Mouse (Mus musculus) neural tube, embryonic 12.5 days (tissue): ENCODE data around the gene Marcksl1. TPM values are rescaled to one million over a fixed set of nuclear protein-coding genes. Genes with fewer than 3 reads are reported as not detected.
"Not testable (repeated sequence)": the region's sequence is repeated elsewhere in the genome, so short reads cannot be mapped to it uniquely, and the experiment has no call there.

Source experiments
- ATAC-seq: fragments of 200-750 bp; cut with Nextera tagmentation; 2 replicates; pipeline ENCODE4 v1.8.0; 2017; ENCODE audit warnings: low read depth, mild to moderate bottlenecking, moderate TSS enrichment, moderate library complexity; ENCODE audit not compliant: low FRiP score
- H3K27ac ChIP-seq: fragments of 300-500 bp; sonication (generic); 2 replicates; pipeline ENCODE4 v1.5.1; 2016
- H3K27me3 ChIP-seq: fragments of 300-500 bp; sonication (generic); replicated peaks from 2 replicates; pipeline ENCODE4 v1.6.1; 2016; ENCODE audit warnings: mild to moderate bottlenecking
- H3K36me3 ChIP-seq: fragments of 300-500 bp; sonication (generic); 2 replicates; pipeline ENCODE4 v1.6.1; 2016; ENCODE audit warnings: mild to moderate bottlenecking
- H3K4me1 ChIP-seq: fragments of 300-500 bp; sonication (generic); 2 replicates; pipeline ENCODE4 v1.6.1; 2016
- H3K4me2 ChIP-seq: fragments of 300-500 bp; sonication (generic); replicated peaks from 2 replicates; pipeline ENCODE4 v1.6.1; 2016; ENCODE audit warnings: mild to moderate bottlenecking
- H3K4me3 ChIP-seq: fragments of 300-500 bp; sonication (generic); 2 replicates; pipeline ENCODE4 v1.5.1; 2016
- H3K9ac ChIP-seq: fragments of 300-500 bp; sonication (generic); 2 replicates; pipeline ENCODE4 v1.6.1; 2016; ENCODE audit warnings: mild to moderate bottlenecking
- H3K9me3 ChIP-seq: fragments of 300-500 bp; sonication (generic); 2 replicates; pipeline ENCODE4 v1.6.1; 2016; ENCODE audit warnings: mild to moderate bottlenecking
- WGBS: fragments of 180-500 bp; shearing (Covaris S2); methylation state at CpG from one replicate; pipeline ENCODE4 v1.1.7; 2016; 5-methylcytosine and 5-hydroxymethylcytosine counted together
- polyA plus RNA-seq: library from polyadenylated mRNA; unstranded; fragments of >200 nt; fragmentation: Nextera tagmentation; extraction: Ambion mirVana; gene quantifications from 2 replicates; pipeline ENCODE4 v1.2.1, GENCODE M21; 2016

Gene Marcksl1
- polyA plus RNA-seq, 1 experiment from 2014 or later, result 2,122 TPM

GRCm38 (mm10) chr4:129549306-129549705, 35.9 kb downstream of the Marcksl1 start:
- ATAC-seq, result no peak
- Histone ChIP-seq H3K4me1 (0 out of 2 replicates have a peak, but pooled peaks cover 3% of the 10 kb centered on the region), H3K27ac (no peak overlapping the region), H3K9ac (no peak overlapping the region), H3K4me2 (no peak overlapping the region), H3K9me3 (no peaks in the 10 kb centered on the region), H3K4me3 (no peak overlapping the region), H3K27me3 (no peaks in the 10 kb centered on the region), H3K36me3 (no peaks in the 10 kb centered on the region)
- 95% methylated on average over 2 of the region's 2 CpGs for WGBS

GRCm38 (mm10) chr4:129550295-129550694, 36.9 kb downstream of the Marcksl1 start:
- H3K9me3 ChIP-seq, result no peaks in the 10 kb centered on the region
- peaks cover under 1% of the 10 kb centered on the region; the same call in 1 of the 2 replicates for H3K4me1 ChIP-seq
- H3K4me3 ChIP-seq, result no peak overlapping the region
- H3K4me2 ChIP-seq, result no peak overlapping the region
- H3K27ac ChIP-seq, result no peak overlapping the region
- H3K9ac ChIP-seq, result no peak overlapping the region
- no peak for ATAC-seq
- H3K36me3 ChIP-seq, result no peaks in the 10 kb centered on the region
- WGBS, result 79% methylated on average over 1 of the region's 1 CpGs
- no peaks in the 10 kb centered on the region for H3K27me3 ChIP-seq

GRCm38 (mm10) chr4:129554512-129554911, 41.1 kb downstream of the Marcksl1 start:
- not testable (repeated sequence) for H3K27ac ChIP-seq

GRCm38 (mm10) chr4:129555421-129555861, 42.1 kb downstream of the Marcksl1 start:
- ATAC-seq, result peak; percentile 51; the same call in 1 of the 2 replicates
- H3K9ac ChIP-seq, result peak overlapping the region; percentile 44
- 3% methylated on average over 16 of the region's 16 CpGs for whole genome bisulfite sequencing
- no peaks in the 10 kb centered on the region for H3K36me3 ChIP-seq
- peaks cover 14% of the 10 kb centered on the region; the same call in 1 of the 2 replicates for H3K4me1 ChIP-seq
- peak overlapping the region; percentile 44 for H3K4me3 ChIP-seq
- no peaks in the 10 kb centered on the region for H3K27me3 ChIP-seq
- no peak overlapping the region for H3K27ac ChIP-seq
- peak overlapping the region; percentile 90 for H3K4me2 ChIP-seq
- H3K9me3 ChIP-seq, result no peaks in the 10 kb centered on the region

More at GRCm38 (mm10) chr4:129554512-129554911, 41.1 kb downstream of the Marcksl1 start:
- not testable (repeated sequence) for ATAC-seq, H3K9ac ChIP-seq, H3K36me3 ChIP-seq, H3K4me2 ChIP-seq, H3K9me3 ChIP-seq, H3K27me3 ChIP-seq, H3K4me3 ChIP-seq
- H3K4me1 ChIP-seq, result peaks cover 14% of the 10 kb centered on the region; the same call in 1 of the 2 replicates
- 80% methylated on average over 6 of the region's 6 CpGs for WGBS

- no peaks in the 10 kb centered on the region for H3K36me3 ChIP-seq
- peak overlapping the region; percentile 44 for H3K9ac ChIP-seq
- peak overlapping the region; percentile 90 for H3K4me2 ChIP-seq
- H3K4me1 ChIP-seq, result peaks cover 14% of the 10 kb centered on the region; the same call in 1 of the 2 replicates
- H3K27ac ChIP-seq, result no peak overlapping the region
- no peaks in the 10 kb centered on the region for H3K27me3 ChIP-seq
- peak; percentile 76 for ATAC-seq
- H3K9me3 ChIP-seq, result no peaks in the 10 kb centered on the region
- WGBS, result 2% methylated on average over 24 of the region's 24 CpGs
- peak overlapping the region; percentile 44 for H3K4me3 ChIP-seq
Measured at GRCm38 (mm10) chr4:129555862-129556531, 42.6 kb downstream of the Marcksl1 start.

- Histone ChIP-seq H3K9me3 (no peaks in the 10 kb centered on the region), H3K4me2 (peak overlapping the region; percentile 90), H3K4me3 (peak overlapping the region; percentile 44), H3K9ac (0 out of 2 replicates have a peak overlapping the region, but pooled peaks have one; percentile 44), H3K4me1 (peaks cover 14% of the 10 kb centered on the region; the same call in 1 of the 2 replicates), H3K27ac (no peak overlapping the region), H3K27me3 (no peaks in the 10 kb centered on the region), H3K36me3 (no peaks in the 10 kb centered on the region)
- 8% methylated on average over 33 of the region's 33 CpGs for WGBS
- peak; percentile 45 for ATAC-seq
Measured at GRCm38 (mm10) chr4:129556532-129557223, 43.3 kb downstream of the Marcksl1 start.

GRCm38 (mm10) chr4:129557256-129557808, 44.0 kb downstream of the Marcksl1 start:
- Histone ChIP-seq H3K9me3 (no peaks in the 10 kb centered on the region), H3K4me2 (peak overlapping the region; percentile 90), H3K4me1 (peaks cover 14% of the 10 kb centered on the region; the same call in 1 of the 2 replicates), H3K27me3 (no peaks in the 10 kb centered on the region), H3K4me3 (no peak overlapping the region), H3K9ac (no peak overlapping the region), H3K36me3 (no peaks in the 10 kb centered on the region), H3K27ac (no peak overlapping the region)
- WGBS, result 77% methylated on average over 9 of the region's 9 CpGs
- ATAC-seq, result no peak

GRCm38 (mm10) chr4:129558321-129558955, 45.1 kb downstream of the Marcksl1 start:
- Histone ChIP-seq H3K9me3 (no peaks in the 10 kb centered on the region), H3K9ac (no peak overlapping the region), H3K27me3 (no peaks in the 10 kb centered on the region), H3K36me3 (no peaks in the 10 kb centered on the region), H3K4me3 (no peak overlapping the region), H3K4me2 (no peak overlapping the region), H3K4me1 (peaks cover 15% of the 10 kb centered on the region; the same call in 1 of the 2 replicates), H3K27ac (no peak overlapping the region)
- no peak for ATAC-seq
- WGBS, result 87% methylated on average over 12 of the region's 12 CpGs

GRCm38 (mm10) chr4:129561184-129561583, 47.8 kb downstream of the Marcksl1 start:
- Histone ChIP-seq H3K36me3 (no peaks in the 10 kb centered on the region), H3K9ac (no peak overlapping the region), H3K27ac (no peak overlapping the region), H3K27me3 (no peaks in the 10 kb centered on the region), H3K4me3 (no peak overlapping the region), H3K4me2 (no peak overlapping the region), H3K4me1 (peaks cover 12% of the 10 kb centered on the region; the same call in 1 of the 2 replicates), H3K9me3 (no peaks in the 10 kb centered on the region)
- no peak for ATAC-seq
- WGBS, result 92% methylated on average over 5 of the region's 5 CpGs

GRCm38 (mm10) chr4:129563718-129564117, 50.3 kb downstream of the Marcksl1 start:
- Histone ChIP-seq H3K4me2 (no peak overlapping the region), H3K27ac (no peak overlapping the region), H3K36me3 (no peaks in the 10 kb centered on the region), H3K4me1 (peaks cover 8% of the 10 kb centered on the region; the same call in 1 of the 2 replicates), H3K4me3 (no peak overlapping the region), H3K9ac (no peak overlapping the region), H3K9me3 (no peaks in the 10 kb centered on the region), H3K27me3 (no peaks in the 10 kb centered on the region)
- 31% methylated on average over 8 of the region's 8 CpGs for WGBS
- ATAC-seq, result no peak

GRCm38 (mm10) chr4:129565139-129565538, 51.8 kb downstream of the Marcksl1 start:
- WGBS, result 86% methylated on average over 6 of the region's 6 CpGs

More at GRCm38 (mm10) chr4:129565139-129565538, 51.8 kb downstream of the Marcksl1 start:
- no peak for ATAC-seq
- peaks cover 8% of the 10 kb centered on the region; the same call in 1 of the 2 replicates for H3K4me1 ChIP-seq
- no peak overlapping the region for H3K9ac ChIP-seq
- H3K27ac ChIP-seq, result no peak overlapping the region
- H3K27me3 ChIP-seq, result no peaks in the 10 kb centered on the region
- H3K4me3 ChIP-seq, result no peak overlapping the region
- no peak overlapping the region for H3K4me2 ChIP-seq
- no peaks in the 10 kb centered on the region for H3K36me3 ChIP-seq
- H3K9me3 ChIP-seq, result no peaks in the 10 kb centered on the region
